Mouse (Mus musculus): ENCODE results near the gene Ccdc69. TPM values are rescaled to one million over a fixed set of nuclear protein-coding genes. Genes with fewer than 3 reads are reported as not detected.

The Ccdc69 gene
- polyA plus RNA-seq, 1 experiment from 2014 or later, result 18.8 TPM

DNA sequence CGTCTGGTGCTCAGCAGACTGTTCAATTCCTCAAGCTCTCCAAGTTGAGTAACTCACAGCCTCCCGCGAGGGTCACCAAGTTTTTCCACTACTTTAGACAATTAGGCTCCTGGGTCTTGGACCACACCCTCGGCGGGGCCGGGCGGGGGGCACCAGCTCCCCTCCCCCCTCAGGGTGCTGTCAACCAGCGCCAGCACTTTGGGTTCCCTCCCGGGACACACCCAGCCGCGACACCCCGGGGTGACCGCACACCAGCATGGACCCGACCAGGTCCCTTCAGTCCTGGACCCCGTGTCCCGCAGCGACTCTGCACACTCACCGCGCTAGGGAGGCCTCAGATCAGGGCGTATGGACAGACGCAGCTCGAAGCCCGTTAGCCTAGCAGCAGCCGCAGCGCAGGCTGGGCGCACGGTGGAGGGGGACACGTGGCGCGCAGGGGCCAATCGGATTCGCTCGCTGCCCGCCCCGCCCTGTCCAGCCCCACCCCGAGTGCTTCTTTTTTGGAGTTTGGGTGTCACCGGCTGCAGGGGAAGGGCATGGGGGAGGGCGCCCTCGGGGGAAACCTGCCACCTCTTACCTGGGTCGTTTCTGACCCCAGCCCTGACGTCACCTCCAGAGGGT, 44.8 kb downstream of the Ccdc69 start, which contains the start of gene Anxa6:
Anxa6 (minus strand) TSS at position 406 of the 621 bp plus-strand sequence.
- peaks cover 13% of the 10 kb centered on the region; the same call in 1 of the 2 replicates for H3K36me3 ChIP-seq
- ATAC-seq (ENCODE audit: extremely low read depth, insufficient number of reproducible peaks, low FRiP score, low TSS enrichment), result peak; percentile 79
- no peaks in the 10 kb centered on the region for H3K27me3 ChIP-seq (replicated peaks)
- peak within 1 kb of the TSS; percentile 95 for H3K4me2 ChIP-seq
- H3K9me3 ChIP-seq, result no peaks in the 10 kb centered on the region
- H3K4me3 ChIP-seq, result peak within 1 kb of the TSS; percentile 88
- peak within 1 kb of the TSS; percentile 95 for H3K9ac ChIP-seq
- WGBS, result under 1% methylated on average over 41 of the region's 41 CpGs
- peaks cover 44% of the 10 kb centered on the region for H3K4me1 ChIP-seq
- H3K27ac ChIP-seq (replicated peaks), result peak within 1 kb of the TSS; percentile 94

GRCm38 (mm10) chr11:55032286-55032685, 45.6 kb downstream of the Ccdc69 start:
- Histone ChIP-seq H3K9ac (peak overlapping the region; percentile 95), H3K36me3 (peaks cover 16% of the 10 kb centered on the region), H3K27ac (replicated peaks) (peak overlapping the region; percentile 94), H3K9me3 (no peaks in the 10 kb centered on the region), H3K4me1 (peaks cover 53% of the 10 kb centered on the region), H3K4me2 (peak overlapping the region; percentile 95), H3K27me3 (replicated peaks) (no peaks in the 10 kb centered on the region), H3K4me3 (peak overlapping the region; percentile 88)
- no peak for ATAC-seq (ENCODE audit: extremely low read depth, insufficient number of reproducible peaks, low FRiP score, low TSS enrichment)
- WGBS, result 9% methylated on average over 5 of the region's 5 CpGs

DNA sequence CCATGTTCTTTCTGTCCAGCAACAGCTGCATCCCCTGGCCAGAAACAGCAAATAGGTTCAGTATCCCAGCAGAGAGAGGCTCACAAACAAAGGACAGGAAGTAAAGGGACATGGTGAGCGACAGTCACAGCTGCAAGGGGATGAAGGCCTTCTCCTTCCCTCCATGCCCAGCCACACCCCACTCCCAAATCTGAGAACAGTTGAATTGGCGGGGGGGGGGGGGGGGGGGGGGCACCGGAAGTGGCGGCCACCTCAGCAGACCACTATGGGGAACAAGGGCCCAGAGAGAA, 46.0 kb downstream of the Ccdc69 start:
- peak overlapping the region; percentile 94 for H3K27ac ChIP-seq (replicated peaks)
- H3K27me3 ChIP-seq (replicated peaks), result no peaks in the 10 kb centered on the region
- no peak for ATAC-seq (ENCODE audit: extremely low read depth, insufficient number of reproducible peaks, low FRiP score, low TSS enrichment)
- H3K9me3 ChIP-seq, result no peaks in the 10 kb centered on the region
- peak overlapping the region; percentile 95 for H3K9ac ChIP-seq
- WGBS, result 0% methylated on average over 1 of the region's 4 CpGs
- peak overlapping the region; percentile 88 for H3K4me3 ChIP-seq
- H3K4me1 ChIP-seq, result peaks cover 56% of the 10 kb centered on the region
- peak overlapping the region; percentile 95 for H3K4me2 ChIP-seq
- H3K36me3 ChIP-seq, result peaks cover 16% of the 10 kb centered on the region

DNA sequence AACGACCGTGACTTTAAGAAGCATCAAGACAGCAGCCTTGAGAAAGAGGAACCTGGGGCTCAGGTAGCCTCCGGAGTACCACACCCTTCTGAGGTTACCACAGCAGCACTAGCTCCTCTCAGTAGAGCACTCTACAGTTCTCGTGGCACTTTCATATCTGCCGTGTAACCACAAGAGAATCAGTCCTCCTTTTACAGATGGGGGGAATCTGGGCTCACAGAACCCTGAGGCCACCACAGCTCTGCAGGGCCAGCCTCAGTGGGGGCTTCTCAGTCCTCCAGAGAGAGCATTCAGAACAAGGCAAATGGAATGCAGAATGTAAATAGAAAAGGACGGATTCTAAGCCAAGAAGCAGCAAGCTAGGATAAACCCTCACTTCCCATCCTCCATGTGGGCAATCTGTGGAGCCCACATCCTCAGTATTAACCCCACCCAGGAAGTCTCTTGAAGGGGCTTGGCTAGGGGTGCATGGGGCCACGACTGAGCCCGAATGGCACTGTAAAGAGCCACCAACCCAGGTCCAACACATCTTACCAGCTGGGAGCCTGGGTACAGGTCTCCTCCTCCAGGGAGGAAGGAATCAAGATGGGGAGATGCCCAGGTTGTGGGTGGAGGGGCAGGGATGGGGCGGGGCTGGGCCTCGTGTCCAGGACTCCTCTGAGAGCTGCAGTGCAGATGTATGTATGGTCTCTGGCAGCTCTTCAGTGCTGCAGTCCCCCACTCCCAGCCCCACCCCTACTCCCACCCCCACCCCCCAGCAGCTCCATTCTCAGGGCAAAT, 46.5 kb downstream of the Ccdc69 start:
- 30% methylated on average over 10 of the region's 10 CpGs for WGBS
- H3K27ac ChIP-seq (replicated peaks), result peak overlapping the region; percentile 94
- peaks cover 61% of the 10 kb centered on the region for H3K4me1 ChIP-seq
- peak overlapping the region; percentile 88 for H3K4me3 ChIP-seq
- no peaks in the 10 kb centered on the region for H3K27me3 ChIP-seq (replicated peaks)
- no peaks in the 10 kb centered on the region for H3K9me3 ChIP-seq
- peaks cover 20% of the 10 kb centered on the region for H3K36me3 ChIP-seq
- H3K4me2 ChIP-seq, result peak overlapping the region; percentile 95
- peak overlapping the region; percentile 95 for H3K9ac ChIP-seq
- no peak for ATAC-seq (ENCODE audit: extremely low read depth, insufficient number of reproducible peaks, low FRiP score, low TSS enrichment)

- no peak overlapping the region for H3K4me3 ChIP-seq
- no peak overlapping the region for H3K9ac ChIP-seq
- peaks cover 84% of the 10 kb centered on the region for H3K4me1 ChIP-seq
- no peaks in the 10 kb centered on the region for H3K27me3 ChIP-seq (replicated peaks)
- 71% methylated on average over 2 of the region's 2 CpGs for WGBS
- no peaks in the 10 kb centered on the region for H3K9me3 ChIP-seq
- no peak overlapping the region for H3K27ac ChIP-seq (replicated peaks)
- peaks cover 37% of the 10 kb centered on the region for H3K36me3 ChIP-seq
- no peak overlapping the region for H3K4me2 ChIP-seq
- ATAC-seq (ENCODE audit: extremely low read depth, insufficient number of reproducible peaks, low FRiP score, low TSS enrichment), result no peak
Observed at GRCm38 (mm10) chr11:55028509-55028908, 49.4 kb downstream of the Ccdc69 start.

DNA sequence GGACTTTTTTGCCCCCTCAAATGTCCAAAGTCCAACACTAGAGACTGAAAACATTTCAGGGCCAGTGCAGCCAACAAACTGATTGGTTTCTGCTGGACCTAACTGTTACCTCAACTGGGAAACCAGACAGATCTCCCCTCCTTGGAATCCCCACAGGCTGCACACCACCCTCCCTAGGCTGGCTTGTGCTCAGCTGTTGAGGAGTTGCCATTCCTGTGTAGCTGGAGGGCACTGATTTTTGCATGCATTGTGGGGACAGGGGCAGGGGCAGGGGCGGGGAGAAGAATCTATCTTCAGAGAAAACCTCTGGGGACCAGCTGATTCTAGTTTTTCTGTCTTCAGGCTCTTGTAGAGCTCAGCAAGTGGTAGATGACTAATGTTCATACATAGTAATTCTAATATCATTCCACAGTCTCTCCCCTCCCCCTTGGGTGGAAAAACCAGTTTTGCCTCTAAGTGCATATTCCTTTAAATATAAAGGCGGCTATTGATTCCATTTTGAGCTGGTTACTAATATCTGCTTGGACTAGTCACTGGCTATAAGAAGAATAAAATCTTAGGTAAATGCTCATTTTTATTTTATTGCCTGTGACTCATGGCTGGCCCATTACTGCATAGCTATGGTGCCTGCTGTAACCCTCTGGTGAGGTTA, 50.6 kb downstream of the Ccdc69 start:
- Histone ChIP-seq H3K4me3 (no peak overlapping the region), H3K27ac (replicated peaks) (peak overlapping the region; percentile 98), H3K27me3 (replicated peaks) (no peaks in the 10 kb centered on the region), H3K9me3 (no peaks in the 10 kb centered on the region), H3K36me3 (peaks cover 37% of the 10 kb centered on the region), H3K4me1 (peaks cover 93% of the 10 kb centered on the region), H3K9ac (no peak overlapping the region), H3K4me2 (no peak overlapping the region)
- no peak for ATAC-seq (ENCODE audit: extremely low read depth, insufficient number of reproducible peaks, low FRiP score, low TSS enrichment)
- WGBS, result 74% methylated on average over 2 of the region's 2 CpGs

- no peak overlapping the region for H3K4me2 ChIP-seq
- H3K27me3 ChIP-seq (replicated peaks), result no peaks in the 10 kb centered on the region
- H3K9ac ChIP-seq, result peak overlapping the region; percentile 30; the same call in 1 of the 2 replicates
- H3K27ac ChIP-seq (replicated peaks), result peak overlapping the region; percentile 98
- H3K4me3 ChIP-seq, result no peak overlapping the region
- ATAC-seq (ENCODE audit: extremely low read depth, insufficient number of reproducible peaks, low FRiP score, low TSS enrichment), result no peak
- H3K36me3 ChIP-seq, result peaks cover 39% of the 10 kb centered on the region
- 67% methylated on average over 4 of the region's 4 CpGs for WGBS
- no peaks in the 10 kb centered on the region for H3K9me3 ChIP-seq
- H3K4me1 ChIP-seq, result peaks cover 94% of the 10 kb centered on the region
Observed at GRCm38 (mm10) chr11:55025896-55026295, 52.0 kb downstream of the Ccdc69 start.

GRCm38 (mm10) chr11:55023583-55023982, 54.3 kb downstream of the Ccdc69 start:
- Histone ChIP-seq H3K4me1 (peaks cover 98% of the 10 kb centered on the region), H3K27me3 (replicated peaks) (no peaks in the 10 kb centered on the region), H3K4me3 (0 out of 2 replicates have a peak overlapping the region, but pooled peaks have one; percentile 9), H3K27ac (replicated peaks) (peak overlapping the region; percentile 98), H3K9me3 (no peaks in the 10 kb centered on the region), H3K9ac (peak overlapping the region; percentile 68), H3K4me2 (peak overlapping the region; percentile 56), H3K36me3 (peaks cover 57% of the 10 kb centered on the region)
- 45% methylated on average over 3 of the region's 3 CpGs for WGBS
- ATAC-seq (ENCODE audit: extremely low read depth, insufficient number of reproducible peaks, low FRiP score, low TSS enrichment), result no peak

DNA sequence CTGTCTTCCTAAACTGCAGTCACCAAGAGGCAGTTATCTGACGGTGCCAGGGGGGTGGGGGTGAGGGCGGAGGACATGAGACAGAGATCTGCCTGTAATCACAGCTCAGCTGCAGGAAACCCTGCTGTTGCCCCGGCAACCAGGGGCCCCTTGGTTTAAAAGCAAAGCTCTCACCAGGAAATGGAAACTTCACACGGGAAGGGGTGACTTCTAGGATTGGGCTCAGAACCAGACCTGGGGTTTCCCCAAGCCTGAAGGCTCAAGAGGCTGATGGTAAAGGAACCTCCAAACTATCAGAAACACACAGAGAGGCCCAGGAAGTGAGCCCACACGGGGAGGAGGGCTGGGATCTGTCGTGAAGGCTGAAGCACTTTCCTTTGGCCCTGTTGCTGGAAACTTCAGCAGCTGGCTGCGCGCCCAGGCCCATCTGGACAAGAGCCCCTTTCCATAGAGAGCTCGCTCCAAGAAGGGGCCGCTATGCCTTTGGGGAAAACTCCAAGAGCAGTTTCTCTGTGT, 54.8 kb downstream of the Ccdc69 start:
- H3K9me3 ChIP-seq, result no peaks in the 10 kb centered on the region
- peak overlapping the region; percentile 56 for H3K4me2 ChIP-seq
- H3K9ac ChIP-seq, result peak overlapping the region; percentile 68
- peak overlapping the region; percentile 18 for H3K4me3 ChIP-seq
- WGBS, result 2% methylated on average over 10 of the region's 10 CpGs
- H3K27me3 ChIP-seq (replicated peaks), result no peaks in the 10 kb centered on the region
- peak; percentile 75; the same call in 1 of the 2 replicates for ATAC-seq (ENCODE audit: extremely low read depth, insufficient number of reproducible peaks, low FRiP score, low TSS enrichment)
- H3K4me1 ChIP-seq, result peaks cover 98% of the 10 kb centered on the region
- H3K36me3 ChIP-seq, result peaks cover 61% of the 10 kb centered on the region
- peak overlapping the region; percentile 98 for H3K27ac ChIP-seq (replicated peaks)

GRCm38 (mm10) chr11:55022508-55022907, 55.4 kb downstream of the Ccdc69 start:
- WGBS, result 51% methylated on average over 5 of the region's 5 CpGs
- Histone ChIP-seq H3K4me2 (peak overlapping the region; percentile 56), H3K4me1 (peaks cover 98% of the 10 kb centered on the region), H3K9me3 (no peaks in the 10 kb centered on the region), H3K27me3 (replicated peaks) (no peaks in the 10 kb centered on the region), H3K27ac (replicated peaks) (peak overlapping the region; percentile 98), H3K9ac (peak overlapping the region; percentile 68), H3K4me3 (peak overlapping the region; percentile 18; the same call in 1 of the 2 replicates), H3K36me3 (peaks cover 65% of the 10 kb centered on the region)
- ATAC-seq (ENCODE audit: extremely low read depth, insufficient number of reproducible peaks, low FRiP score, low TSS enrichment), result no peak

GRCm38 (mm10) chr11:55021859-55022258, 56.1 kb downstream of the Ccdc69 start:
- Histone ChIP-seq H3K27me3 (replicated peaks) (no peaks in the 10 kb centered on the region), H3K4me2 (peak overlapping the region; percentile 56), H3K4me3 (no peak overlapping the region), H3K36me3 (peaks cover 71% of the 10 kb centered on the region), H3K9ac (peak overlapping the region; percentile 68), H3K9me3 (no peaks in the 10 kb centered on the region), H3K27ac (replicated peaks) (peak overlapping the region; percentile 98), H3K4me1 (peaks cover 98% of the 10 kb centered on the region)
- ATAC-seq (ENCODE audit: extremely low read depth, insufficient number of reproducible peaks, low FRiP score, low TSS enrichment), result no peak
- 25% methylated on average over 6 of the region's 6 CpGs for WGBS
